Mouse (Mus musculus) liver, adult 2 months (tissue): ENCODE measurements at regions not wholly inside any gene's neighbourhood (a gene's known extent, or its start where the extent isn't known, plus 50 kb on each side); places are given as distances from the start of the nearest gene placed in this dataset.

ENCODE experiments used
- DNase-seq: peaks from one replicate; pipeline ENCODE4 v3.0.0-alpha.2; 2011; ENCODE audit warnings: low read depth, low spot score; ENCODE audit errors: extremely low read depth
- H3K27ac ChIP-seq: fragments of 200-500 bp; replicated peaks from 2 replicates; pipeline ENCODE4 v1.5.1; 2012; ENCODE audit warnings: low read depth, mild to moderate bottlenecking, control low read depth, inconsistent platforms, low read length; ENCODE audit not compliant: insufficient read depth
- H3K27me3 ChIP-seq: fragments of 200-500 bp; 2 replicates; pipeline ENCODE4 v1.6.1; 2012; ENCODE audit warnings: mild to moderate bottlenecking, moderate library complexity, low read length, inconsistent platforms; ENCODE audit not compliant: control insufficient read depth, insufficient read depth
- H3K36me3 ChIP-seq: fragments of 200-500 bp; 2 replicates; pipeline ENCODE4 v1.6.1; 2012; ENCODE audit warnings: low read length, inconsistent platforms; ENCODE audit not compliant: control insufficient read depth, insufficient read depth
- H3K4me1 ChIP-seq: fragments of 200-500 bp; 2 replicates; pipeline ENCODE4 v1.6.1; 2011; ENCODE audit warnings: low read length; ENCODE audit not compliant: control insufficient read depth, insufficient read depth
- H3K4me3 ChIP-seq: fragments of 200-500 bp; 2 replicates; pipeline ENCODE4 v1.5.1; 2011; ENCODE audit warnings: low read depth, mild to moderate bottlenecking, control low read depth, low read length, moderate library complexity; ENCODE audit not compliant: insufficient read depth
- H3K79me2 ChIP-seq: fragments of 200-500 bp; 2 replicates; pipeline ENCODE4 v1.6.1; 2012; ENCODE audit warnings: inconsistent platforms, mild to moderate bottlenecking, low read length, moderate library complexity; ENCODE audit not compliant: control insufficient read depth, insufficient read depth
- H3K9ac ChIP-seq: fragments of 200-500 bp; 2 replicates; pipeline ENCODE4 v1.6.1; 2012; ENCODE audit warnings: low read depth, mild to moderate bottlenecking, control low read depth, inconsistent platforms, low read length
- CTCF ChIP-seq: fragments of 200-500 bp; IDR thresholded peaks from 2 replicates; pipeline ENCODE4 v1.5.1; 2011; ENCODE audit warnings: low read depth, low read length, control low read depth
- POLR2A ChIP-seq: fragments of 200-500 bp; IDR thresholded peaks from 2 replicates; pipeline ENCODE4 v1.6.1; 2011; ENCODE audit warnings: low read length, control low read depth; ENCODE audit not compliant: insufficient read depth; ENCODE audit errors: extremely low read depth
- WGBS: fragments of 180-500 bp; shearing (Covaris S2); methylation state at CpG from one replicate; pipeline ENCODE4 v1.1.7; 2018; 5-methylcytosine and 5-hydroxymethylcytosine counted together

- WGBS = 92% methylated on average over 6 of the region's 6 CpGs
- H3K27ac ChIP-seq = no peak overlapping the region
- no peak overlapping the region for H3K4me3 ChIP-seq
- no peaks in the 10 kb centered on the region for H3K36me3 ChIP-seq
- H3K79me2 ChIP-seq = no peaks in the 10 kb centered on the region
- TF ChIP-seq POLR2A (no peak), CTCF (no peak)
- H3K27me3 ChIP-seq = no peaks in the 10 kb centered on the region
- no peak overlapping the region for H3K9ac ChIP-seq
- H3K4me1 ChIP-seq = no peaks in the 10 kb centered on the region
- DNase-seq = no peak
Measured at GRCm38 (mm10) chr13:44534575-44535080, 194.6 kb upstream of the Jarid2 start.

- Histone ChIP-seq H3K36me3 (no peaks in the 10 kb centered on the region), H3K79me2 (no peaks in the 10 kb centered on the region), H3K4me3 (no peak overlapping the region), H3K9ac (no peak overlapping the region), H3K4me1 (no peaks in the 10 kb centered on the region), H3K27me3 (no peaks in the 10 kb centered on the region), H3K27ac (no peak overlapping the region)
- 82% methylated on average over 18 of the region's 18 CpGs for WGBS
- DNase-seq = no peak
- TF ChIP-seq POLR2A (no peak), CTCF (no peak)
Measured at GRCm38 (mm10) chr13:44535441-44535840, 193.8 kb upstream of the Jarid2 start.

GRCm38 (mm10) chr13:44538238-44538637 lies 191.0 kb upstream of the Jarid2 start:
- Histone ChIP-seq H3K36me3 (no peaks in the 10 kb centered on the region), H3K79me2 (no peaks in the 10 kb centered on the region), H3K27ac (no peak overlapping the region), H3K4me1 (no peaks in the 10 kb centered on the region), H3K9ac (no peak overlapping the region), H3K4me3 (no peak overlapping the region), H3K27me3 (no peaks in the 10 kb centered on the region)
- TF ChIP-seq POLR2A = no peak
- TF ChIP-seq CTCF = no peak
- 88% methylated on average over 7 of the region's 7 CpGs for WGBS
- no peak for DNase-seq

GRCm38 (mm10) chr13:44540401-44540800 lies 188.9 kb upstream of the Jarid2 start:
- H3K9ac ChIP-seq = no peak overlapping the region
- H3K27me3 ChIP-seq = no peaks in the 10 kb centered on the region
- DNase-seq = no peak
- no peaks in the 10 kb centered on the region for H3K79me2 ChIP-seq
- TF ChIP-seq CTCF = no peak
- no peak for TF ChIP-seq POLR2A
- no peak overlapping the region for H3K4me3 ChIP-seq
- no peaks in the 10 kb centered on the region for H3K36me3 ChIP-seq
- H3K27ac ChIP-seq = no peak overlapping the region
- H3K4me1 ChIP-seq = no peaks in the 10 kb centered on the region
- WGBS = 84% methylated on average over 4 of the region's 4 CpGs

DNA sequence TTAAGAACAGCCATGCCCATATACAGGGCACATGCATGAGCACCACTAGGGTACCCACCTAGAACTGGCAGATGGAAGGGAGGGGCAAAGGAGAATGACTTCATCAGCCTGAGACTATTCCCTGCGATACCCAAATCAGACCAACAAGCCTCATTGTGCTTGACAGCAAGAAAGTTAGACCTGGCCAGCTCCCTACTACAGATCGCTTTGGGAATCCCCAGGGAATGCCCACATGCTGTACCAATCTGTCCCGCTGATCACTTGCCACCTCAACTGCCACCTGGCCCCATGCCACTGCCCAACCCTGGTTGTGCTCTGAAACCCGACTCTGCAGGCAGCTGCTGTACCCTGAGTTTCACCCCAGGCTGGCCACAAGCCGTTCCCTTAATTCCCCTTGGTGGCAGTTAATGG lies 188.0 kb upstream of the Jarid2 start:
- no peaks in the 10 kb centered on the region for H3K36me3 ChIP-seq
- H3K27ac ChIP-seq = no peak overlapping the region
- TF ChIP-seq POLR2A (no peak), CTCF (no peak)
- H3K27me3 ChIP-seq = no peaks in the 10 kb centered on the region
- 83% methylated on average over 5 of the region's 5 CpGs for WGBS
- no peaks in the 10 kb centered on the region for H3K79me2 ChIP-seq
- no peak for DNase-seq
- no peaks in the 10 kb centered on the region for H3K4me1 ChIP-seq
- H3K9ac ChIP-seq = no peak overlapping the region
- H3K4me3 ChIP-seq = no peak overlapping the region

DNA sequence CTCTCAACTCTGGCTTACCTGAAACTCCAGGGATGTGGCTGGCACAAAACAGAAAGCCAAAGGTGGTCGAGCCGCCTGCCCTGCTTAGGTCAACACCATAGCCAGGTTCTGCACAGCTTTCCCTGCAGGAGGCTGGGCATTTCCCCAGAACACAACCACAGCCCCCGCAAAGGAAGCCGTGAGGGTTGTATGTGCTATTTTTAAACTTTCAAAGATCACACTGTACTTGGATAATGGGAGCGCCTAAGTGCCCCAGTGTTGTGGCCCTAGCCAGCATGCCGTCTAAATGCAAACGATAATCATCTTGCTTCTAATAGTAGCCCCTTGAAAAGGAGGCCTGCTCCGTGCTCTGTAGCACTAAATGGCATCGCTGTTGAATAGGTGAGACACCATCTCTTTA lies 184.5 kb upstream of the Jarid2 start:
- no peaks in the 10 kb centered on the region for H3K27me3 ChIP-seq
- no peaks in the 10 kb centered on the region for H3K79me2 ChIP-seq
- H3K9ac ChIP-seq = no peak overlapping the region
- no peaks in the 10 kb centered on the region for H3K4me1 ChIP-seq
- DNase-seq = no peak
- no peak overlapping the region for H3K4me3 ChIP-seq
- no peak overlapping the region for H3K27ac ChIP-seq
- WGBS = 89% methylated on average over 9 of the region's 9 CpGs
- no peaks in the 10 kb centered on the region for H3K36me3 ChIP-seq
- no peak for TF ChIP-seq POLR2A
- TF ChIP-seq CTCF = no peak
